Comparison of ENCODE assay signal across 21 mouse cellular contexts in genomic region chr5:20749535-20749934, GRCm38 (mm10).
DNase-seq lines count a peak whose midpoint lies in the region; ATAC-seq and TF ChIP-seq lines count a peak whose summit lies in the region.
"Had no signal": no experiment of that assay in that cellular context is flagged by ENCODE, and none has a peak within 500 bp of the region (broad histone marks: within the 10 kb centered on the region; RNA-seq: fewer than 3 reads in every experiment).

No protein-coding gene starts in this region.

- no peak overlapping the region for H3K9ac ChIP-seq in midbrain, embryonic 11.5 days (ENCODE audit: low read length)
- no peak overlapping the region for H3K9ac ChIP-seq in midbrain, postnatal 0 days (replicated peaks; ENCODE audit: low read length, poor library complexity, severe bottlenecking)
- no peak overlapping the region for H3K9ac ChIP-seq in midbrain, embryonic 14.5 days (replicated peaks; ENCODE audit: low read length)
- H3K9ac ChIP-seq: embryonic facial prominence, embryonic 12.5 days; heart, embryonic 15.5 days; liver, embryonic 15.5 days; midbrain, embryonic 15.5 days; neural tube, embryonic 12.5 days had no signal

- no peaks in the 10 kb centered on the region for H3K9me3 ChIP-seq in midbrain, embryonic 11.5 days (ENCODE audit: control insufficient read depth, low read length)
- no peaks in the 10 kb centered on the region for H3K9me3 ChIP-seq in midbrain, postnatal 0 days (ENCODE audit: low read length)
- no peaks in the 10 kb centered on the region for H3K9me3 ChIP-seq in midbrain, embryonic 14.5 days (ENCODE audit: control insufficient read depth, low read length)
- H3K9me3 ChIP-seq: embryonic facial prominence, embryonic 12.5 days; heart, embryonic 15.5 days; limb, embryonic 10.5 days; liver, embryonic 15.5 days; midbrain, embryonic 15.5 days; neural tube, embryonic 12.5 days had no signal

- no peak for TF ChIP-seq CTCF in midbrain, postnatal 0 days (IDR thresholded peaks at IDR 0.05)

- no peak for ATAC-seq in midbrain, embryonic 11.5 days (ENCODE audit: low FRiP score)
- no peak for ATAC-seq in midbrain, postnatal 0 days (ENCODE audit: low FRiP score)
- ATAC-seq in granulocyte monocyte progenitor cell, adult 5-6 weeks (replicated peaks; ENCODE audit: poor library complexity, severe bottlenecking) = peak; percentile 91
- peak; percentile 24; the same call in 1 of the 2 replicates for ATAC-seq in monocyte, adult 5-6 weeks (replicated peaks; ENCODE audit: insufficient number of reproducible peaks, low FRiP score, low TSS enrichment, poor library complexity, severe bottlenecking)
- no peak for ATAC-seq in cerebellum, adult (ENCODE audit: insufficient number of reproducible peaks, low FRiP score, low TSS enrichment)
- no peak for ATAC-seq in midbrain, embryonic 14.5 days (ENCODE audit: low FRiP score, low TSS enrichment)
- ATAC-seq: CD4-positive, CD25-positive, alpha-beta regulatory T cell, adult 4 months; forebrain, embryonic 16.5 days; midbrain, embryonic 15.5 days had no signal

- no peak overlapping the region for H3K27ac ChIP-seq in midbrain, embryonic 11.5 days (ENCODE audit: low read depth, low read length)
- no peak overlapping the region for H3K27ac ChIP-seq in midbrain, postnatal 0 days (ENCODE audit: low read depth, low read length)
- no peak overlapping the region for H3K27ac ChIP-seq in midbrain, embryonic 14.5 days (replicated peaks; ENCODE audit: low read depth, low read length)
- H3K27ac ChIP-seq: embryonic facial prominence, embryonic 12.5 days; heart, embryonic 15.5 days; limb, embryonic 10.5 days; liver, embryonic 15.5 days; midbrain, embryonic 15.5 days; neural tube, embryonic 12.5 days had no signal

- H3K4me2 ChIP-seq in midbrain, embryonic 11.5 days = no peak overlapping the region
- H3K4me2 ChIP-seq in midbrain, postnatal 0 days (ENCODE audit: low read depth, low read length, poor library complexity, severe bottlenecking) = no peak overlapping the region
- H3K4me2 ChIP-seq in midbrain, embryonic 14.5 days (ENCODE audit: low read length) = no peak overlapping the region
- H3K4me2 ChIP-seq: embryonic facial prominence, embryonic 12.5 days; heart, embryonic 15.5 days; liver, embryonic 15.5 days; midbrain, embryonic 15.5 days; neural tube, embryonic 12.5 days had no signal

- H3K4me3 ChIP-seq in midbrain, embryonic 11.5 days (ENCODE audit: low read depth, low read length) = no peak overlapping the region
- H3K4me3 ChIP-seq in midbrain, postnatal 0 days (ENCODE audit: low read depth, low read length) = no peak overlapping the region
- no peak overlapping the region for H3K4me3 ChIP-seq in midbrain, embryonic 14.5 days (replicated peaks; ENCODE audit: low read depth, low read length)
- H3K4me3 ChIP-seq: embryonic facial prominence, embryonic 12.5 days; heart, embryonic 15.5 days; limb, embryonic 10.5 days; liver, embryonic 15.5 days; midbrain, embryonic 15.5 days; neural tube, embryonic 12.5 days had no signal

- peak; percentile 75 for DNase-seq in midbrain, embryonic 11.5 days (ENCODE audit: low spot score, missing footprints)
- DNase-seq in midbrain, postnatal 0 days (ENCODE audit: low spot score) = no peak
- DNase-seq in thymus, postnatal 36 days = peak; percentile 13 to 39
- DNase-seq in midbrain, embryonic 14.5 days = no peak
- no peak for DNase-seq in natural killer cell, adult 2 months (ENCODE audit: low spot score in 2 of 2)
- DNase-seq: adrenal gland, adult 8-10 months; cerebellum, adult 18-20 months; kidney, adult 9 months; kidney, postnatal 4 days; right cerebral cortex, postnatal 14 days had no signal

- 84% methylated on average over 3 of the region's 3 CpGs for WGBS in midbrain, embryonic 11.5 days
- whole genome bisulfite sequencing in midbrain, postnatal 0 days = 84% methylated on average over 3 of the region's 3 CpGs
- WGBS in midbrain, embryonic 14.5 days = 91% methylated on average over 3 of the region's 3 CpGs

- no peaks in the 10 kb centered on the region for H3K36me3 ChIP-seq in midbrain, embryonic 11.5 days (ENCODE audit: control insufficient read depth, insufficient read depth, low read length)
- H3K36me3 ChIP-seq in midbrain, postnatal 0 days (ENCODE audit: insufficient read depth, low read length) = no peaks in the 10 kb centered on the region
- no peaks in the 10 kb centered on the region for H3K36me3 ChIP-seq in midbrain, embryonic 14.5 days (ENCODE audit: control insufficient read depth, insufficient read depth, low read length)
- H3K36me3 ChIP-seq: embryonic facial prominence, embryonic 12.5 days; heart, embryonic 15.5 days; limb, embryonic 10.5 days; liver, embryonic 15.5 days; midbrain, embryonic 15.5 days; neural tube, embryonic 12.5 days had no signal

- peaks cover 12% of the 10 kb centered on the region for H3K4me1 ChIP-seq in midbrain, embryonic 11.5 days (ENCODE audit: control insufficient read depth, insufficient read depth, low read length)
- no peaks in the 10 kb centered on the region; the same call in 1 of the 2 replicates for H3K4me1 ChIP-seq in midbrain, postnatal 0 days (ENCODE audit: insufficient read depth, low read length)
- peaks cover 12% of the 10 kb centered on the region; the same call in 1 of the 2 replicates for H3K4me1 ChIP-seq in midbrain, embryonic 14.5 days (ENCODE audit: control insufficient read depth, insufficient read depth, low read length)
- H3K4me1 ChIP-seq: heart, embryonic 15.5 days had no signal

- H3K27me3 ChIP-seq in midbrain, embryonic 11.5 days (ENCODE audit: control insufficient read depth, insufficient read depth, low read length) = no peaks in the 10 kb centered on the region
- H3K27me3 ChIP-seq in midbrain, postnatal 0 days (ENCODE audit: insufficient read depth, low read length) = no peaks in the 10 kb centered on the region
- no peaks in the 10 kb centered on the region for H3K27me3 ChIP-seq in midbrain, embryonic 14.5 days (ENCODE audit: control insufficient read depth, insufficient read depth, low read length)
- H3K27me3 ChIP-seq: embryonic facial prominence, embryonic 12.5 days; heart, embryonic 15.5 days; liver, embryonic 15.5 days; neural tube, embryonic 12.5 days had no signal

Comparison
In these comparisons a context has a peak if more than half of its experiments do, and no peak if none do; other contexts are left out.
1. DNase-seq: peak in midbrain, embryonic 11.5 days (single experiment) and thymus, postnatal 36 days (2 of 2); none in midbrain, postnatal 0 days (single experiment), midbrain, embryonic 14.5 days (single experiment) and natural killer cell, adult 2 months (0 of 2).
2. ATAC-seq: peak in granulocyte monocyte progenitor cell, adult 5-6 weeks (single experiment) and monocyte, adult 5-6 weeks (single experiment); none in midbrain, embryonic 11.5 days (single experiment), midbrain, postnatal 0 days (single experiment), cerebellum, adult (single experiment) and midbrain, embryonic 14.5 days (single experiment).